Mouse (Mus musculus): ENCODE measurements around the gene Car5a. TPM values are rescaled to one million over a fixed set of nuclear protein-coding genes. Genes with fewer than 3 reads are reported as not detected.

Car5a gene
- total and polyA plus RNA-seq, 3 experiments: 0.08 TPM; not detected in 2

GRCm38 (mm10) chr8:121966110-121966509 lies 21.4 kb upstream of the Car5a start:
- Histone ChIP-seq H3K4me1 (ENCODE audit: control insufficient read depth in 1 of 2, insufficient read depth in 2 of 2, low read length in 2 of 2) (peaks cover 0 to 7% of the 10 kb centered on the region in 2 experiments; a peak in 2 of 4 replicates), H3K27me3 (ENCODE audit: control insufficient read depth in 1 of 2, insufficient read depth in 2 of 2, low read length in 2 of 2) (no peaks in the 10 kb centered on the region), H3K4me3 (ENCODE audit: control insufficient read depth in 1 of 2, insufficient read depth in 1 of 2, low read depth in 2 of 2, low read length in 2 of 2) (no peak overlapping the region), H3K9ac (ENCODE audit: control insufficient read depth, low read depth, low read length, poor library complexity, severe bottlenecking) (no peak overlapping the region), H3K9me3 (replicated peaks; ENCODE audit: insufficient read depth, low read length) (no peaks in the 10 kb centered on the region), H3K27ac (ENCODE audit: control insufficient read depth, low read depth, low read length) (no peak overlapping the region), H3K36me3 (ENCODE audit: control insufficient read depth in 1 of 2, insufficient read depth in 2 of 2, low read length in 2 of 2) (peaks cover 0 to 6% of the 10 kb centered on the region in 2 experiments; a peak in 3 of 4 replicates), H3K79me2 (ENCODE audit: control insufficient read depth, insufficient read depth, low read length, poor library complexity) (peaks cover 3% of the 10 kb centered on the region; the same call in 1 of the 2 replicates)
- TF ChIP-seq RCOR1 (IDR thresholded peaks at IDR 0.05; ENCODE audit: low read depth, low read length): no peak
- TF ChIP-seq SMC3 (IDR thresholded peaks at IDR 0.05; ENCODE audit: low read depth, low read length): no peak
- TF ChIP-seq E2F4 (IDR thresholded peaks at IDR 0.05; ENCODE audit: borderline replicate concordance, low read depth, low read length): no peak
- no peak for TF ChIP-seq POLR2AphosphoS2 (IDR thresholded peaks at IDR 0.05; ENCODE audit: low read length)
- TF ChIP-seq CTCF (IDR thresholded peaks at IDR 0.05 in 2 of 3, conservative IDR thresholded peaks at IDR 0.05 in 1 of 3; ENCODE audit: control insufficient read depth in 1 of 3, insufficient read depth in 1 of 3, low read depth in 2 of 3, low read length in 3 of 3, poor library complexity in 1 of 3, severe bottlenecking in 1 of 3): no peak
- TF ChIP-seq SIN3A (IDR thresholded peaks at IDR 0.05; ENCODE audit: low read length): no peak
- no peak for TF ChIP-seq GABPA (IDR thresholded peaks at IDR 0.05; ENCODE audit: low read depth, low read length)
- no peak for DNase-seq (ENCODE audit: low read depth, low spot score)

DNA sequence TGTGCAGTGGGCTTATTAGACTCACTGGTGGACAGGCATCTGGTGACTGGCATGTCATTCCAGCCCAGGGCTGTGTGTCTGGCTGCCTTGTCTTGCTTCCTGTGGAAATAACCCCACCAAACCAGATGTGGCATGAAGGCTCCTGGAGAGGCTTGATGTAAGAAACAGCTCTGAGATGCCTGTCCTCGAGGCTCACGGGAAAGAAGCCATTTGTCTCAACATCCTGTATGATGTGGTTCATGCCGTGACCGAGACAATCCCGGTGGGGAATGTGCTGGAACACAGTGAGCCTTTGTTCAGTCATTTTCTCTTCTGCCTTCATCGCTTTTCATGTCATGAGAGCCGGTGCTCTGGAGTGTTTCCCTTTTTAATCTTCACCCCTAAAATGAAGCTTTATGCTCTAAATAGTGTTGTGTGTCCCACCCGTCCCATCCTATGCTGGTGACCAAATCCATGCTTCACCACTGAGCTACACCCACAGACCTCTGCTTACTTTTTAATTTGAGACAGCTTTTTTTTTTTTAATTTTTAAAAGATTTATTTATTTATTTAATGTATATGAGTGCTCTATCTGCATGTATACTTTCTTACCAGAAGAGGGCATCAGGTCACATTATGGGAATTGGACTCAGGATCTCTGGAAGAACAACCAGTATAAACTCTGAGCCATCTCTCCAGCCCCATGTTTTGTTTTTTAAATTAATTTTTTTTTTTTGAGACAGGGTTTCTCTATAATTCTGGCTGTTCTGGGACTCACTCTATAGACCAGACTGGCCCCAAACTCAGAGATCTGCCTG lies 20.2 kb upstream of the Car5a start:
- Histone ChIP-seq H3K4me3 (ENCODE audit: control insufficient read depth in 1 of 2, insufficient read depth in 1 of 2, low read depth in 2 of 2, low read length in 2 of 2) (no peak overlapping the region), H3K36me3 (ENCODE audit: control insufficient read depth in 1 of 2, insufficient read depth in 2 of 2, low read length in 2 of 2) (peaks cover 0 to 6% of the 10 kb centered on the region in 2 experiments; a peak in 3 of 4 replicates)
- DNase-seq (ENCODE audit: low read depth, low spot score): no peak

DNA sequence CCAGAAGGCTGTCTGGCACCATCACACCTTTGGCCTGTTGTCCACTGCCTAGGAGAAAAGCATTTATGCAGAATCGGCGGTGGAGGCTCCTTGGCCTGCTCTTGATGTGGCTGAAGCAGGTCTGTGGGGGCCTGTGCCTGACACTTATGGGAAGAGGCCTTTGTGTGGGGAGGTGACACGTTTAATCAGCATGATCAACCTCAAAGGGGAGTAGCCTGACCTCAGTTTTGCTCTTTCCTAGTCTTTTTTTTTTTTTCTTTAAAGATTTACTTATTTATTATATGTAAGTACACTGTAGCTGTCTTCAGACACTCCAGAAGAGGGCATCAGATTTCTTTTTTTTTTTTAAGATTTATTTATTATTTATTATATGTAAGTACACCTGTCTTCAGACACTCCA lies 18.2 kb upstream of the Car5a start:
- Histone ChIP-seq H3K9me3 (replicated peaks; ENCODE audit: insufficient read depth, low read length) (no peaks in the 10 kb centered on the region), H3K4me3 (ENCODE audit: control insufficient read depth in 1 of 2, insufficient read depth in 1 of 2, low read depth in 2 of 2, low read length in 2 of 2) (no peak overlapping the region), H3K9ac (ENCODE audit: control insufficient read depth, low read depth, low read length, poor library complexity, severe bottlenecking) (no peak overlapping the region), H3K79me2 (ENCODE audit: control insufficient read depth, insufficient read depth, low read length, poor library complexity) (peaks cover 6% of the 10 kb centered on the region), H3K4me1 (ENCODE audit: control insufficient read depth in 1 of 2, insufficient read depth in 2 of 2, low read length in 2 of 2) (peaks cover under 1 to 14% of the 10 kb centered on the region in 2 experiments; a peak in 3 of 4 replicates), H3K27me3 (ENCODE audit: control insufficient read depth in 1 of 2, insufficient read depth in 2 of 2, low read length in 2 of 2) (no peaks in the 10 kb centered on the region), H3K36me3 (ENCODE audit: control insufficient read depth in 1 of 2, insufficient read depth in 2 of 2, low read length in 2 of 2) (peaks cover 0 to 14% of the 10 kb centered on the region in 2 experiments; a peak in 3 of 4 replicates), H3K27ac (ENCODE audit: control insufficient read depth, low read depth, low read length) (no peak overlapping the region)
- TF ChIP-seq MAFK (IDR thresholded peaks at IDR 0.05; ENCODE audit: borderline replicate concordance, low read depth, low read length) (no peak), ZNF384 (IDR thresholded peaks at IDR 0.05; ENCODE audit: low read depth, low read length) (peak; percentile 72)
- peak; percentile 41 for DNase-seq (ENCODE audit: low read depth, low spot score)

More for the DNA sequence above, 20.2 kb upstream of the Car5a start:
- Histone ChIP-seq H3K79me2 (ENCODE audit: control insufficient read depth, insufficient read depth, low read length, poor library complexity) (peaks cover 3% of the 10 kb centered on the region; the same call in 1 of the 2 replicates), H3K9me3 (replicated peaks; ENCODE audit: insufficient read depth, low read length) (no peaks in the 10 kb centered on the region), H3K27ac (ENCODE audit: control insufficient read depth, low read depth, low read length) (no peak overlapping the region), H3K4me1 (ENCODE audit: control insufficient read depth in 1 of 2, insufficient read depth in 2 of 2, low read length in 2 of 2) (peaks cover 0 to 7% of the 10 kb centered on the region in 2 experiments; a peak in 2 of 4 replicates), H3K27me3 (ENCODE audit: control insufficient read depth in 1 of 2, insufficient read depth in 2 of 2, low read length in 2 of 2) (no peaks in the 10 kb centered on the region), H3K9ac (ENCODE audit: control insufficient read depth, low read depth, low read length, poor library complexity, severe bottlenecking) (no peak overlapping the region)
- TF ChIP-seq TBP (IDR thresholded peaks at IDR 0.05; ENCODE audit: low read depth, low read length): no peak
- peak; percentile 50; the same call in 1 of the 2 replicates for TF ChIP-seq ZNF384 (IDR thresholded peaks at IDR 0.05; ENCODE audit: low read depth, low read length)
